Mouse (Mus musculus) brain, embryonic 18.5 days (tissue): ENCODE measurements around the gene Mfap3.
"Not testable (repeated sequence)": the region's sequence is repeated elsewhere in the genome, so short reads cannot be mapped to it uniquely, and the experiment has no call there.

Experiments used
- DNase-seq: peaks from one replicate; pipeline ENCODE4 v3.0.0-alpha.2; 2012; ENCODE audit warnings: low read depth, low spot score

Gene Mfap3

DNA sequence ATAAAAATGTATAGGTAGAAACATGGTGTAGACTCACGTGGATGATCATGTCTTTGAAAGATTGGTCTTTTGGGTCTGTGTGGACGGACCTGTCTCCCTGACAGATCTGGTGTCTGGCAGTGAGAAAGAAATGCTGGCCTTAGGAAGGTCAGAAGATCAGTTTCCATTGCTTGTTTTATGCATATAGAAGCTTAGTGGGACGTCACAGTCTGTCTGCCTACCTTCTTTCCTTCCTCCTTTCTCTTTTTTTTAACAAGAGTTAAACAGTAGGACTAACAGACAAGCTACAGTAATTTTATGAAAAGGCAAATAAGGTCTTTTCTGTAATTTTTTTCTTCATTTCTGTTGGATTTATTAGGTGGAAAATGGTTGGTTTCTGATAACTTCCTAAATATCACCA, 10.6 kb downstream of the Mfap3 start:
- no peak for DNase-seq

DNA sequence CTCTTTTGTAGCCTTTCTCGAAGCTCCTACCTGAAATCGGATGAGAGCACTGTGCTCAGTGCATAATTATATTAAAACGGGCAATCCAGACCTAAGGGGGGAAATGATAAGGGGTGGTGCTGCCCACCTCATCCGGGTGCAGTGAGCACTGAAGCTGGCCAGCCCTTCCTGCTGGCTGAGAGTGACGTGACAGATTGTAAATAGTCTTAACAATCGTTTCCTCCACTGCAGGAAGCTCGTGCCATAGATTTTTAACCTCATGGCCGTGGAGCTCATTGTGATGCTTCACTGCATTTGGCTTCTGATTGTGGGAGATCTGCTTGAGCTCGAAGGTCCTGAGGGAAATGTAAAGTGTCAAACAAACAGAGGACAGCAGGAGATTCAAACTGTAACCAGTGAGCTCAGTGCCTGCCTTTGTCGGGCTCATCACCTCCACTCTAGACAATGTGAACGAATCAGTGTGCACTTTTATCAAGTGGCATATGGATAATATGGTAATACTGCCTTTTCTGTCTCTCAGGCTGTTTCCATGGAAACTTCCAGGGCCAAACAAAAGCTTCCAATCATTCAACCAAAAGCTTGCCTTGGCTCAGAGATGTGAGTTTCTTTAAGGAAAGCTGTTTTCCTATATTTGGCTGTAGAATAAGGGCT, 13.0 kb downstream of the Mfap3 start:
- DNase-seq = peak; percentile 63

DNA sequence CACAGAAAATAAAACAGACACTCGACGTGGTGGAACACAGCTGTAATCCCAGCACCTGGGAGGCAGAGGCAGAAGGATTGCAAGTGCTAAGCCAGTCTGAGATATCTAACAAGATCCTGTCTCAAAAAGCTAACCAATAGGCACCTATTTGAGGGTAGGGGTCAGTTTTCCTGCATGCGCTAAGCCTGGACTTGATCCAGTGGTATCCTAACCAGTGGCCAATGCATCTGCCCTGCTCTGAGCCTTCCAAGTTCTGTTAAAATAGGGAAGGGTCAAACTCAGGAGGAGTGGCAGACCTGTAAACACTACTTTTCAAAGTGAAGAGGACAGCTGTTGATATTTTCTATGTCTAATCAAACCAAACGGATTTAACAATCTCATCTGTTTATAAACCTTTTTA, 13.8 kb downstream of the Mfap3 start:
- no peak for DNase-seq

DNA sequence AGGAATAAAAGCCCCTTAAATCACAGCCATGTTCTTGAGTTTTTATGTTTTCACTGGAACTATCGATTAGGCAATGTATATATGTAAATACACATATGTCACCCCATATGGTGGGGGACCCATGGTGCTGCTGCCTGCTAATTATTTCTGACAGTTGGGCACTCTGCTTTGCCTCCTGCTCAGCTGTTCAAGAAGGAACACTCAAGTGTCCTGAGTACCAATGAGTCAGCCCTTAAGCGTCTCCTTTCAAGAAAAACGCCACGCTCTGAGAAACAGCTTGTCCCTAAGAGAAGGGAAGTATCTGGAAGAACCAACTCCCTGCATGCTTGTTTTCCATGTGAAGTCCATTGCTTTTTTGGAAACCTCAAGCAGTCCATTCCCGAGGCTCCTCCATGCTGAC, 17.4 kb downstream of the Mfap3 start:
- no peak for DNase-seq

DNA sequence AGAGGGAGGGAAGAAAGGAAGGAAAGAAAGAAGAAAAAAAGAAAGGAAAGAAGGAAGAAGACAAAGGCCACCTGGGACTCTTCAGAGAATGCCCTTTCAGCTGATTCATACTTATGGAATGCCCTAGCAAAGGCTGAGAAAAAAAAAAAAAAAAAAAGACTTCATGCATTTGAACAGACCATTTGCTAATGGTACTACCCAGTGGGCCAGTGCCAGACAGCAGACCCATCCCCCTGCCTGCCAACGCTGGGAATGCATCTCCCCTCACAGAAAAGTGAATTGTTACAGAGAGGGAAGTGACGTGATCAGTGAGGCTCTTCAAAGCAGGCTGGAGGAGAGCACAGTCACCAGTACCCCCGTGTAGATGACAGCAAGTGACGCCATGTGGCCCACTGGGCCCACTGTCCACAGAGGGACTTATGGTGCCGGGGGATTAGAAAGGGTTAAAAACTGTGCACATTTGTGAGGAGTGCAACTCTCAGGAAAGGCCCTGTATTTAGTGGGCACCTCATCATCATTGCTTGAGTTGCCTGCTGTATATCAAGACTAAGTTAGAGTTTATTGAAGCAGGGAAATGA, 21.5 kb downstream of the Mfap3 start:
- no peak for DNase-seq

DNA sequence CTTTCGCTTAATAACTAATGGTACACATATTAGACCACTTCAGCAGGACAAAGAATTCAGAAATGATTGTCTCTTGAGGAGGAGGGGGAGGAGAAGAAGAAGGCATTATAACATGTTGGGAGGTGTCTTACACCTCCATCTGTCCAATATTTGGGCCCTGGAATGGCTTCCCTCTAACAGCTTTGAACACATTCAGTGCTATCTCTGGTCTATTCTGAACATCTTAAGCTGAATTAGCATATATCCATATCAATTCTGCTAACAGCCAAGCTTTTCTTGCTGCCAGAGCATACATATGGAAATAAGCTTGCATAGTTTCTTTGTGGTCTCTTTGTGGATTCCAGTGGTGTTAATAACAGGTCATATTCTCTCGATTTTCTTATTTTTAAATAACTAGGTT, 22.2 kb downstream of the Mfap3 start:
- DNase-seq = no peak

DNA sequence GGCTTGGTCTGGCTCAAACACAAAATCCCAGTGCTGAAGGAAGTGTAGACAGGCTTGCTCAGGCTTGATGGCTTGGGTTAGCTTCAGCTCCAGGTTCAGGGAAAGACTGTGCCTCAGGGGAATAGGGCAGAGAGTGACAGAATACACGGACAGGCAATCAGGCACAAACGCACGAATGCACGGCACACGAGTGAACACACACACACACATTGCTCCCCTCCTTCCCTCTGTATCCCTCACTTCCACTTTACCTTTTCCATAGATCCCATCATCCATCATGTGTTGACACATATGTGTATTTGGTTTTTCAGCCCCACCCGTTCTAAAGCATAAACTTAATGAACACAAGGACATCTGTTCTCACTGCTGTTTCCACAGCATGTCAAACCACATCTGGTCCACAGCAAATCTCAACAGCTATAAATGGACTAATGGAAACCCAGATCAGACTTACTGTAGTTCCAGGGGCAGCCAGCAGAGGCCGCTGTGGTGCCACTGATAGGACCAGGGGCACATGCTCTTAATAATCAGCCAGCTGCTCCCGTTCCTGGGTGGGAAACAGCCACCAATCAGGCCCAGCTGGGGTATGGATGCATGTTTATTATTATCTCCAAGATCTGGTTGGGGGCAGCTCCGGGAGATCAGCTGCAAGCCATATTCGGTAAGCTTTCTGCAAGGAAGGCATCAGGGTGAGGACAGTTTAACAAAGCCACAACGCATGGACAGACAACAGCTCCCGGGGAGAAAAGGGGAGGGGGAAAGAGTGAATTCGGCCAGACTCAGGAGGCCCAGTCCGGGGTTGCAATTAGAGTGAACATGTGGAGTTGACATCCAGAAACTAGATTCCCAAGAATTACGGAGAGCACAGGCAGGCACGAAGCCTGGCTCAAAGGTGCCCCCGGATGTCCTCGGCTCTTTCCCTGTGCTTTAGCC, 30.4 kb downstream of the Mfap3 start:
- no peak for DNase-seq

DNA sequence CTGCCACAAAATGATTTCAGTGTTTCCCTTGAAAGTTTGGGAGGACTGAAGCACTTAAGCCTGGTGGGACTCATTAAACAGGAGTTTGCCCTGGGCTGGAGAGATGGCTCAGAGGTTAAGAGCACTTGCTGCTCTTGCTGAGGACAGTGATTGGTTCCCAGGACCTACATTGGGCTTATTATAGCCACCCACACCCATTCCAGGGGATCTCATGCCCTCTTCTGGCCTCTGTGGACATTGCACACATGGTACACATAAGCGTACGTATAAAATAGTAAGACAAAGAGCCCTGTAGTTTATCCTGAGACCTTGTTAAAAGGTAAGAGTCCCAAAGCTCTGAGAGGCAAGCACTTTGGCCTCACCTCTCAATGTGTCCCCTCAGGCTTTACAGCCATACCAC, 31.8 kb downstream of the Mfap3 start:
- DNase-seq = no peak

DNA sequence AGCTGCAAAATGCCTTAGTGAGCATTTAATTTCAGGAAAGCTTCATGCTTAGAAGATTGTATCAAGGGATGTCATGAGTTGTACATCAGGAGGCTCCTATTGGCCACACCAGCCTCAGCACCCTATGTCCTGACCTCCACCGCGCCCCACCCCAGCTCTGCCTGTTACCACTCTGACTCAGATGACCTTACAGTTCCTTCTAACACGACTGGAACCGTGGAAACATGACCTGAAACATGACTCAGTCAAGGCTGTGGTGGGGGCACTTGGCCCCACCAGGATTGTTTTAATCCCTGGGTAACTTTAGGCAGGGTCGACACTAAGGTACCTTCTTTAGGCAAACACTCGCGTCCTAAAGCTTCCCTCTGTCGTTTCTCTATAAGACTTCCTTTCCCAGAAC, 32.6 kb downstream of the Mfap3 start:
- no peak for DNase-seq

DNA sequence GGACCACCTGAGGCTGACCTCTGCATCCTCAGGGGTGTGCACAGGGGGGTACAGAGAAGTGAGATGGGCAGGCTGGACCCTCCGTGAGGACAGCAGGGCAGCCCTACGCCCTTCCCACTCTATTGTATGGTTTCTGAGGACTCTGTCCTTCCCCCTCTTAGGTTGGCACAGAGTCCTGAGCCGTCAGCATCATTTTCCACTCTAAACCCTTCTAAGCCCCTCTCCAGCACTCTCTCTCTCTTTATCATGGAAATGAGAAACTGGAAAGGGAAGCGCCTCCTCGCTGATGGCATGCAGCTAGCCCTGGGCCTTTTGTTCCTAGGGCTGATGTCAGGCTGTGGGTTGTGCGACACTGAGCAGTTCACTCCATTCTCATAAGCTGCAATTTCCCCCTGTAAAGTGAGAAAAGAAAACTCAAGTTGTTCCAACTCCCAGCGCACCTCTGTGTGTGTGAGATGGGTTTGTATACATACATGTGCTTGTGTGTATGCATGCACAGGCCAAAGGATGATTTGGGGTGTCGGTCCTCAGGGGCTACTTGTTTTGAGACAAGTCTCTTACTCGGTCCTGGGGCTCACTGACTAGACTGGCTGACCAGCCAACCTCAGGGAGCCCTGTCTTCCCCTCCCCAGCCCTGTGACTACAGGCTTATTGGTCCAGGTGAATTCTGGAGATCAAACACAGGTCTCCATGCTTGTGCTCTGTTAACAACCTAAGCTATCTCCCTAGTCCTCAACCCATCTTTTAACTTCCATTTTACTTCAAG, 34.7 kb downstream of the Mfap3 start:
- no peak for DNase-seq

DNA sequence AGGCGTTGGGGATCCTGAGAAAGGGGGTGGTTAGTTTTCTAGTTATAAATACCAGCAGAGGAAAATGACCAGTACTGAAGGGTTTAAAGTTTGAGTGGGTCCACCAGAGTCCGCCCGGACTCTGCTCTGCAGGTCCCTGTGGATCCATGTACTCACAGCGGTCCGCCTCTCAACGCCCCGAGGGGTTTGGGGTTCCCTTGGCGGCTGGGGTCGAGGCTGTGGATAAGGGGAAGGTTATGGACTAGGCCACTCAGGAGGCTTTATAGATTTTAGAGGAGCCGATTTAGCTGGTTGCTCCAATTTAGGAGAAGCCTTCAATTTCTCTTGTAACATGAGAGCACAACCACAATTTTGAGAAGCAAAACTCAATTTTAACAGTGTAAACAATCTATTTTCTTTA, 39.5 kb downstream of the Mfap3 start:
- not testable (repeated sequence) for DNase-seq

DNA sequence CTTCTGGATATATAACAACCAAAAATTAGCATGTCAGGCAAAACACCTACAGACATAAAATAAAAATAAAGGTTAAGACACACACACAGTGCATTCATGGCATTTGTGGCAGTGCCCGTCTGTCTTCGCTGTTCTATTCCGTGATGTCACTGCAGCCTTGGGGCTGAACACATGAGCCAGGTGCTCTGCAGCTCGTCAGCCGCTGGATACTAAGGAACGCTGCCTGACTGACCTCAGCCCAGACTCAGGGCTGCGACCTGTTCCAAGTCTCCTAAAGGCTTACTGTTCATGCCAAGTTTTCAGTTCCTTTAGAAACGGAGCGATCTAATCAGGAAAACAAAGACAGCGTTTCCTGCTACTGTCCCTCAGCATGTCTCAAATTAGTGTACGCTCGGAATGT, 46.1 kb downstream of the Mfap3 start:
- no peak for DNase-seq

DNA sequence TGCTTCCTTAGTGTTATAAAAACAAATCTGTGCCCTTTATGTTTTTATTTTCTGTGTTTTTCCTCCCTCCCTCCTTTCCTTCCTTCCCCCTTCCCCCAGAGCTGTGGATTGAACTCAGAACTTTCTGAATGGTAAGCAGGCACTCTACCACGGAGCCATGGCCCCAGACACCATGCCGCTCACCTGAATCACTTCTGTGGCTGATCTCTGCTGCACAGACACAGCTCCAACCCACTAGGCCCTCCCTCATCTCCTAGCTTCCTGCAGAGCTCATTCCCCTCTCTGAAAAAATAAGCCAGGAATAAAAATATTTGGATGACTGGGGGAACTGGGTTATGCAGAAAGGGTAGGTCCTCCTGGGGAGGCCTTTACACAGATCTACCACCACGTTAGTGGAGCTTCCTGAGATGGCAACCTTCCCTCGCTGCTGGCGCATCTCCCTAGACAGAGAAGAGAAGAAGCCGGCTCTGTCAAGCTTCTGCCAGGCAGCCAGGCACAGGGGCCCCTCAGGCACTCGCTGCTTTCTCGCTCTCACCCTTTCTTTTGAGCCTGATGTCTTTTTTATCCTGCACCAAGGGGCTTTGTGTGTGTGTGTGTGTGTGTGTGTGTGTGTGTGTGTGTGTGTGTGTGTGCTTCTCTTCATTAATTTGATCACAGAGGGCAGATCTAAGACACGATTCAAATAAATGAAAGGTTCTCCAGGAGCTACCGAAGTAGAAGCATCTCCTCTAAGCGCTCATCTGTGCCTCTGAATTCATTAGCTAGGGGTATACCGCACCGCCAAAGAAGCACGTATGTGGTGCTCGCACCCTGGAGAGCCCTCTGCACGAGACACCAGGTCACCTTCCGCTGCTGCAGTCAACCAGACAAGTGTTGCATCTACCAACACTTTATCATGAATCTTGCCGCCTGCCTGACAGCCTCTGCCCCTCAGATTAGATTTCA, 47.9 kb downstream of the Mfap3 start:
- no peak for DNase-seq

DNA sequence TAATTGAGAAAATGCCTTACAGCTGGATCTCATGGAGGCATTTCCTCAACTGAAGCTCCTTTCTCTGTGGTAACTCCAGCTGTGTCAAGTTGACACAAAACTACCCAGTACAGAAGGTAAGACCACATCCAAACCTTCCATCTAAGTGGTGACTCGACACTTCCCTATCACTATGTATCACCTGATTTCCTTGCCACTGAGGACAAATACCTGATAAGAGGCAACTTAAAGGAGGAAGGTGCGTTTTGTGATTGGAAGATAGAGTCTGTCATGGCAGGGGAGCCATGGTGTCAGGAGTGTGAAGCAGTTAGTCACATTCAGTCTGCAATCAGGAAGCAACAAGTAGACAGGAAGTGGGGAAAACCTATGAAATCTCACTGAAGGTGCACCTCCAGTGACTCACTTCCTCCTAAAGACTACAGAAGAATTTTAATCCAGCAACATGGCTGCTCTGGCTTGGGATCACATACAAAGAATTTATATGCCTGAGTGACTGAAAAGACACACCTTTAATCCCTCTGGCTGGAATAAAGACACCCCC, 50.6 kb downstream of the Mfap3 start:
- DNase-seq = no peak

DNA sequence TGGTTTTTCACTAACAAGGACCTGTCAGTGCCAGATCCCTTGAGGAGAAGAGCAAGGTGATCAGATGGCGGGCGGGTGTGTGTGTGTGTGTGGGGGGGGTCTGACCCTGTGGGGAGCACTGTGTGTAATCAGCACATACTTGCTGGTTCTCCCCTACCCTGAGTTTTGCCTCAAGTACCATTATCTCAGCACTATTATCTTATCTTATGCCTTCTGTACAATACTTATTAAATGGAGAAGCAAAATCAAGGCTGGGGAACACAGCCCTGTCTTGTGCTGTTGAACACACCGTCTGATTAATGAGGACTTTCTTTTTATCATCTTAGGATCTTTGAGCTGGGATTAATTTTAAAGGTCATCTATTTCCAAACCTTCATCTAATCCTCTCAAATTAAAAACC, 52.6 kb downstream of the Mfap3 start:
- no peak for DNase-seq

DNA sequence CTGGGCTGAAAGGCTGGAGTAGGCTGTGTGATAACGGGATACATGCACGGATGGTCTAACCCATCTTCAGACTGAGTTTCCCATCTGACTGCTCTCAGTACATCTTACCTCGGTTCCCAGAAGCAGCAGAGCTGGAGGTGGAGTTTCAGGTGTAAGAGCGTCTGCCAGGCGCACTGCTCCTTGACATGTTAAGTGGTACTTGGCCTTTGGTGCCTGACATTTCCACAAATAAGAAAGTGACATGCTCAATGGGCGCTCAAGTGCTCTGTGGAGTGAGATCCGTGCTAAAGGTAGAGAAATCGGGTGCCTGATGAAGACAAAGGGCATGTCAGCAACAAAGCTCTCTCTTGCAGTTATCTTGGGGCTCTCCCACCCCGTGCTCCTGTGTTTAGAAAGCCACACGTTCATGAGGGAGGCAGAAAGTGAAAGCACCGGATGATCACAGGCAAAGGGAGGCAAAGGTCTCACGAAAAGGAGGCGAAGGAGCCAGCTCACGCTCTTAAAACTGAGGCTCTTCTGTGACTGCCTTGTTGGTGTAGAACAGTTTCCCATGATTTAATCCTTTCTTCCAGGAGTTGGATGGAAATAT, 55.3 kb downstream of the Mfap3 start:
- no peak for DNase-seq

DNA sequence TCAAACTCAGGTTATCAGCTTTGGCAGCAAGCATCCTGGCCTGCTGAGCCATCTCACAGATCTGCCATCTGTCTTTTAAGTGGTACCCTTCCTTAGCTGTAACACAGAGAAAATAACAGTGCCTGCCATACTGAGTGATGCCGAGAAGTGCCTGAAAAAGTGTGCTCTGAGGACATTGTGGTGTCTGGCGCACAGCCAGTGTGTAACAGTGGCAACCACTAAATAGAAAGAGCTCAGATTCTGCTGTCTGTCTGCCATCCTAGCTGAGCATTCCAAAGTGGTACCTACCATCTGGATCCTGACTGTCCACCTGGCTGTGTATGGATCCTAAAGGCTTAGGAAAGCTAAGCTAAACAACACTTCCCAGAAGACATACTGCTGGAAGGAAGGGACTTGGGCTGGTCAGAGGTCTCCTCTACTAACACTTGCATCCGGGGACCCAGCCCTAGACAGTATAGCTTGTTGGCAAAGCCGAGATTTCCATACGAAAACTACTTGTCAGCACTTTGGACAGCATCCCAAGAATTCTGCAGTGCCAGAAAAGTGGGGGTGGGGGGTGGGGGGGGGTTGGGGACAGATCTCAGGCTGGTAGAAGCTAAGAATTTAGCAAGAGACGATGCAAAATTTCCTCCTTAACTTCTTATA, 58.5 kb downstream of the Mfap3 start:
- no peak for DNase-seq

DNA sequence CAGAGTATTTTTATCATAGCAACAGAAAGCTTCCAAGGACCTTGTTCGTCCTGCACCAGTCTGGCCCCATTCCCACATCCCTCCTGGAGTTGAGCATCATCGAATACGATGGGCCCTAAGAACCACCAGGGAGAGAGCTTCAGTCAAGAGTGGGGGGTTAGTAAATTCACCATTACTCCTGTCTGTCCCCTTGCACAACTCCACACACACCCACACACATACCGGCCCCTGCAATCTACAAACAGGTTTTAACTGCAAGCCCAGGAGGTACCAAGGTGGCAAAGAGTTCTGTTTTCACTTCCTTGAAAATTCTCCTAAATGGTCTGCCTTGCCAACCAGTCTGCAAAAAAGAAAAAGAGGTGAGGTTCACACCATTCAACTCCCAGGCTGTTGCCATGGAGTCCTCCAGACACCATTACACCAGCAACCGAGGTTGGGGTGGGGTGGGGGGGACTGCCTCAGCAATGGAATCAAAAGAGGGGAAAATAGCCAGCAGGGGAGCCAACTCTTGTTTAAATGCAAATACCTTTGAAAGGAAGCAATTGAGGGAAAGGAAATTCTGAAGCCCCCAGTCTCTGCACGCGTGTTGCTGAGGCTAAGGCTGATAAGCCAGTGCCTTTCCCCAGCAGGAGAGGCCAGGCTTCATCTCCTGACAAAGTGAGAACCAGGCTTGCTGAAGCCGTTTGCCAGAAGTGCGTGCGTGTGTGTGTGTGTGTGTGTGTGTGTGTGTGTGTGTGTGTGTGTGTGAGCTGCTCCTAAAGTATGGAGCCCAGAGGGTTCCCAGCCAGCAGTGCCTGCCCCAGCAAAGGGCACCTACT, 64.6 kb downstream of the Mfap3 start:
- no peak for DNase-seq
